Mouse (Mus musculus) embryonic facial prominence, embryonic 14.5 days (tissue): ENCODE measurements at regions not wholly inside any gene's neighbourhood (a gene's known extent, or its start where the extent isn't known, plus 50 kb on each side); places are given as distances from the start of the nearest gene placed in this dataset.

Source experiments
- ATAC-seq: fragments of 200-750 bp; cut with Nextera tagmentation; 2 replicates; pipeline ENCODE4 v1.8.0; 2017; ENCODE audit warnings: low read depth, moderate number of reproducible peaks, moderate TSS enrichment
- DNase-seq: peaks from one replicate; pipeline ENCODE4 v3.0.0-alpha.2; 2015; ENCODE audit warnings: low spot score
- H3K27ac ChIP-seq: fragments of 300-500 bp; sonication (generic); replicated peaks from 2 replicates; pipeline ENCODE4 v1.5.1; 2014; ENCODE audit warnings: low read depth, mild to moderate bottlenecking, low read length, moderate library complexity
- H3K27me3 ChIP-seq: fragments of 300-500 bp; sonication (generic); replicated peaks from 2 replicates; pipeline ENCODE4 v1.6.1; 2014; ENCODE audit warnings: low read length; ENCODE audit not compliant: control insufficient read depth, insufficient read depth
- H3K36me3 ChIP-seq: fragments of 300-500 bp; sonication (generic); 2 replicates; pipeline ENCODE4 v1.6.1; 2014; ENCODE audit warnings: low read length, mixed read lengths; ENCODE audit not compliant: control insufficient read depth, insufficient read depth
- H3K4me1 ChIP-seq: fragments of 300-500 bp; sonication (generic); 2 replicates; pipeline ENCODE4 v1.6.1; 2014; ENCODE audit warnings: antibody characterized with exemption, low read length; ENCODE audit not compliant: control insufficient read depth, insufficient read depth
- H3K4me2 ChIP-seq: fragments of 300-500 bp; sonication (generic); 2 replicates; pipeline ENCODE4 v1.6.1; 2014; ENCODE audit warnings: low read depth, mild to moderate bottlenecking, low read length, moderate library complexity, mixed read lengths
- H3K4me3 ChIP-seq: fragments of 300-500 bp; sonication (generic); 2 replicates; pipeline ENCODE4 v1.5.1; 2014; ENCODE audit warnings: low read depth, mild to moderate bottlenecking, low read length
- H3K9ac ChIP-seq: fragments of 300-500 bp; sonication (generic); 2 replicates; pipeline ENCODE4 v1.6.1; 2014; ENCODE audit warnings: low read depth, mild to moderate bottlenecking, low read length, moderate library complexity, mixed read lengths
- H3K9me3 ChIP-seq: fragments of 300-500 bp; sonication (generic); 2 replicates; pipeline ENCODE4 v1.6.1; 2016; ENCODE audit warnings: low read length; ENCODE audit not compliant: control insufficient read depth
- WGBS: fragments of 180-500 bp; shearing (Covaris S2); extraction: QIAGEN DNeasy Blood & Tissue Kit; methylation state at CpG from one replicate; pipeline ENCODE4 v1.1.7; 2014; 5-methylcytosine and 5-hydroxymethylcytosine counted together

- Histone ChIP-seq H3K9me3 (no peaks in the 10 kb centered on the region), H3K4me3 (no peak overlapping the region), H3K27ac (no peak overlapping the region), H3K9ac (no peak overlapping the region), H3K4me1 (no peaks in the 10 kb centered on the region), H3K27me3 (no peaks in the 10 kb centered on the region), H3K36me3 (no peaks in the 10 kb centered on the region), H3K4me2 (no peak overlapping the region)
- DNase-seq, result no peak
- no peak for ATAC-seq
- 77% methylated on average over 7 of the region's 7 CpGs for WGBS
Observed at GRCm38 (mm10) chr4:47593155-47593554, 118.7 kb downstream of the Sec61b start.

GRCm38 (mm10) chr4:47594171-47594570, 119.7 kb downstream of the Sec61b start:
- Histone ChIP-seq H3K4me2 (no peak overlapping the region), H3K36me3 (no peaks in the 10 kb centered on the region), H3K27ac (no peak overlapping the region), H3K27me3 (no peaks in the 10 kb centered on the region), H3K9ac (no peak overlapping the region), H3K9me3 (no peaks in the 10 kb centered on the region), H3K4me1 (no peaks in the 10 kb centered on the region), H3K4me3 (no peak overlapping the region)
- ATAC-seq (no peak), DNase-seq (no peak)
- 82% methylated on average over 6 of the region's 6 CpGs for WGBS

- no peak for DNase-seq
- H3K27me3 ChIP-seq, result no peaks in the 10 kb centered on the region
- H3K36me3 ChIP-seq, result no peaks in the 10 kb centered on the region
- no peak overlapping the region for H3K9ac ChIP-seq
- no peaks in the 10 kb centered on the region for H3K9me3 ChIP-seq
- H3K4me1 ChIP-seq, result no peaks in the 10 kb centered on the region; the same call in 1 of the 2 replicates
- no peak overlapping the region for H3K4me3 ChIP-seq
- no peak overlapping the region for H3K27ac ChIP-seq
- ATAC-seq, result no peak
- WGBS, result 79% methylated on average over 10 of the region's 10 CpGs
- no peak overlapping the region for H3K4me2 ChIP-seq
Observed at GRCm38 (mm10) chr4:47595841-47596240, 121.4 kb downstream of the Sec61b start.

- no peaks in the 10 kb centered on the region for H3K27me3 ChIP-seq
- no peaks in the 10 kb centered on the region for H3K9me3 ChIP-seq
- no peak for DNase-seq
- no peak overlapping the region for H3K27ac ChIP-seq
- WGBS, result 62% methylated on average over 7 of the region's 7 CpGs
- H3K36me3 ChIP-seq, result no peaks in the 10 kb centered on the region
- H3K9ac ChIP-seq, result no peak overlapping the region
- peaks cover 4% of the 10 kb centered on the region; the same call in 1 of the 2 replicates for H3K4me1 ChIP-seq
- ATAC-seq, result no peak
- H3K4me2 ChIP-seq, result no peak overlapping the region
- H3K4me3 ChIP-seq, result no peak overlapping the region
Observed at GRCm38 (mm10) chr4:47597586-47597985, 123.1 kb downstream of the Sec61b start.

- no peak overlapping the region for H3K27ac ChIP-seq
- ATAC-seq (no peak), DNase-seq (no peak)
- WGBS, result 41% methylated on average over 2 of the region's 2 CpGs
- no peaks in the 10 kb centered on the region for H3K9me3 ChIP-seq
- H3K36me3 ChIP-seq, result no peaks in the 10 kb centered on the region
- no peak overlapping the region for H3K4me3 ChIP-seq
- no peak overlapping the region for H3K9ac ChIP-seq
- H3K4me2 ChIP-seq, result no peak overlapping the region
- H3K4me1 ChIP-seq, result peaks cover 9% of the 10 kb centered on the region
- H3K27me3 ChIP-seq, result no peaks in the 10 kb centered on the region
Observed at GRCm38 (mm10) chr4:47598216-47598615, 123.8 kb downstream of the Sec61b start.

GRCm38 (mm10) chr4:47601301-47602070, 127.0 kb downstream of the Sec61b start:
- ATAC-seq, result no peak
- Histone ChIP-seq H3K4me3 (no peak overlapping the region), H3K27me3 (no peaks in the 10 kb centered on the region), H3K4me2 (no peak overlapping the region), H3K36me3 (no peaks in the 10 kb centered on the region), H3K9ac (0 out of 2 replicates have a peak overlapping the region, but pooled peaks have one; percentile 5), H3K27ac (0 out of 2 replicates have a peak overlapping the region, but pooled peaks have one; percentile 28), H3K9me3 (no peaks in the 10 kb centered on the region), H3K4me1 (peaks cover 16% of the 10 kb centered on the region)
- WGBS, result 66% methylated on average over 10 of the region's 10 CpGs
- no peak for DNase-seq

GRCm38 (mm10) chr4:47603378-47603777, 128.9 kb downstream of the Sec61b start:
- no peaks in the 10 kb centered on the region for H3K36me3 ChIP-seq
- DNase-seq, result no peak

GRCm38 (mm10) chr4:47603847-47604397, 129.5 kb downstream of the Sec61b start:
- Histone ChIP-seq H3K9me3 (no peaks in the 10 kb centered on the region), H3K4me3 (peak overlapping the region; percentile 30), H3K9ac (peak overlapping the region; percentile 57), H3K4me2 (peak overlapping the region; percentile 56), H3K4me1 (peaks cover 16% of the 10 kb centered on the region), H3K27ac (peak overlapping the region; percentile 83; the same call in 1 of the 2 replicates), H3K27me3 (no peaks in the 10 kb centered on the region), H3K36me3 (no peaks in the 10 kb centered on the region)
- ATAC-seq (peak; percentile 93), DNase-seq (peak; percentile 86)
- 19% methylated on average over 14 of the region's 14 CpGs for WGBS

More at GRCm38 (mm10) chr4:47603378-47603777, 128.9 kb downstream of the Sec61b start:
- peaks cover 16% of the 10 kb centered on the region for H3K4me1 ChIP-seq
- WGBS, result 20% methylated on average over 6 of the region's 6 CpGs
- ATAC-seq, result peak; percentile 60; the same call in 1 of the 2 replicates
- peak overlapping the region; percentile 30 for H3K4me3 ChIP-seq
- peak overlapping the region; percentile 83 for H3K27ac ChIP-seq
- no peaks in the 10 kb centered on the region for H3K27me3 ChIP-seq
- no peaks in the 10 kb centered on the region for H3K9me3 ChIP-seq
- H3K9ac ChIP-seq, result peak overlapping the region; percentile 57
- peak overlapping the region; percentile 56 for H3K4me2 ChIP-seq
